Mouse (Mus musculus) urinary bladder, postnatal 0 days (tissue): ENCODE measurements around the gene Drp2. TPM values are rescaled to one million over a fixed set of nuclear protein-coding genes. Genes with fewer than 3 reads are reported as not detected.

Source experiments
- polyA plus RNA-seq: library from polyadenylated mRNA; unstranded; fragments of >200 nt; fragmentation: Nextera tagmentation; extraction: Ambion mirVana; gene quantifications from 2 replicates; pipeline ENCODE4 v1.2.1, GENCODE M21; 2015

Drp2 gene
- polyA plus RNA-seq: 0.11 and 0.17 TPM in 2 replicates

DNA sequence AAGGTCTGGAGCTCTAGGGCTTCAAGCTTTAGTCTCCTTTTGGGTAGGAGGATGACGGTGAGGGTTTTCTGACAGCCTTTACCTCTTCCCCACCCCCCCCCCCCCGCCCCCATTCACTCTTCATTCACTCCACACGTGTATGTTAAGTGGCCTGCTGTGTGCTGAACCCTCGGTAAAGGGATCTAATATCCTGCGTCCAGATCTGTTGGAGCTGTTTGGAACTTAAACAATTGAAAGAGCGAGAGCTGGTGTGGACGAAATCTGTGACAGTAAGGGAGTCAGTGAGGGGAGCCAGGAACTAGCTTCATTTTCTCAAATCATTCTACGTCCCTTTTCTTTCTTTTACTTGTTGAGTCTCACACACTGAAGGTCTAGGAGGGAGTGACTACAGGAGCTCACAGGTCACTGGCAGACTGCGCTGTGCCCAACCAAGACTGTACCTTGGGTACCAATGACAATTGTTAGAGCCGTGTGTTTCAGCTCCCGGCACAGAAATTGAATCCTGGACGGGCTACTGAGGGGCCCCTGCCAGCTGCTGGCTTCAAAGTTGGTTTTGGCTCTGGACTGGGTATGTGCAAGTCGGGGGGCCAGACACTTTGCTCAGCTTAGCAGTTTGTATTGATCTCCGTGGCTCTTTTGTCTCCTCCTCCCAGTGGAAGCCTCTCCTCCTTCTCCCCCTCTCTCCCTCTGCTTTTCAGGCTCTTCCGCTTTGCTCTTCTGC is at the start of gene Drp2:
Gene Drp2 (plus strand): TSS at position 689 of the 721 bp plus-strand sequence.

GRCm38 (mm10) chrX:134476290-134476689 is 71.9 kb downstream of the Drp2 start, which contains the start of gene Taf7l:
Taf7l (minus strand) TSS chrX:134476490.

Other genes with a start within 250 kb of the Drp2 start
- 0.37 and 0.82 TPM in 2 replicates for gene Xkrx, start 242.5 kb upstream of the Drp2 start, polyA plus RNA-seq
- gene Arl13a, start 217.1 kb upstream of the Drp2 start, polyA plus RNA-seq: not detected in 2 replicates
- 0.19 TPM in 1 of 2 replicates, not detected in the other for gene Nox1, start 182.6 kb upstream of the Drp2 start, polyA plus RNA-seq
- gene Trmt2b, start 127.6 kb upstream of the Drp2 start, polyA plus RNA-seq: 12.3 and 12.7 TPM in 2 replicates
- 0.31 and 0.59 TPM in 2 replicates for gene Tmem35a, start 109.3 kb upstream of the Drp2 start, polyA plus RNA-seq
- gene Cenpi, start 96.5 kb upstream of the Drp2 start, polyA plus RNA-seq: 8.9 and 9.5 TPM in 2 replicates
- not detected in 2 replicates for gene Taf7l, start 71.9 kb downstream of the Drp2 start, polyA plus RNA-seq
- 42.5 and 43.2 TPM in 2 replicates for gene Timm8a1, start 137.3 kb downstream of the Drp2 start, polyA plus RNA-seq
- gene Btk, start 179.0 kb downstream of the Drp2 start, polyA plus RNA-seq: 0.93 and 2.5 TPM in 2 replicates
- 380 and 391 TPM in 2 replicates for gene Rpl36a, start 181.1 kb downstream of the Drp2 start, polyA plus RNA-seq
- gene Gla, start 196.6 kb downstream of the Drp2 start, polyA plus RNA-seq: 5.9 and 6.4 TPM in 2 replicates
- gene Hnrnph2, start 196.6 kb downstream of the Drp2 start, polyA plus RNA-seq: 79.9 and 85.6 TPM in 2 replicates